14 mouse cellular contexts compared by ENCODE assay signal in genomic region chr2:77266931-77267330, GRCm38 (mm10).
"Had no signal": no experiment of that assay in that cellular context is flagged by ENCODE, and none has a peak within 500 bp of the region (broad histone marks: within the 10 kb centered on the region; RNA-seq: fewer than 3 reads in every experiment).

No protein-coding gene starts in this region.

- H3K27ac ChIP-seq: kidney, postnatal 0 days; layer of hippocampus, adult 2 months; limb, embryonic 10.5 days; limb, embryonic 13.5 days; liver, embryonic 13.5 days had no signal

- DNase-seq: kidney, postnatal 25 days; layer of hippocampus, adult 9-11 months; liver; liver, embryonic 13.5 days; lung, adult 2 months; lung, postnatal 14 days; lung, postnatal 4 days; midbrain, embryonic 14.5 days; thymus, adult 2 months; thymus, postnatal 14 days had no signal

- H3K4me3 ChIP-seq: layer of hippocampus, adult 2 months; limb, embryonic 10.5 days; limb, embryonic 13.5 days; liver, embryonic 13.5 days had no signal

- H3K36me3 ChIP-seq: limb, embryonic 13.5 days; liver, embryonic 13.5 days had no signal

- H3K27me3 ChIP-seq: limb, embryonic 13.5 days; liver, embryonic 13.5 days had no signal
